Comparison of ENCODE assay signal across 7 mouse cellular contexts in genomic region chr7:112644701-112645100, GRCm38 (mm10). TPM values are rescaled to one million over a fixed set of nuclear protein-coding genes. Genes with fewer than 3 reads are reported as not detected.
A peak's percentile ranks its signal among the peaks of the same experiment; 100 is the strongest.
DNase-seq lines count a peak whose midpoint lies in the region; ATAC-seq and TF ChIP-seq lines count a peak whose summit lies in the region.

No protein-coding gene starts in this region.

- H3K36me3 ChIP-seq in stomach, postnatal 0 days (ENCODE audit: control insufficient read depth, insufficient read depth, low read length), result no peaks in the 10 kb centered on the region

- no peak overlapping the region for H3K27ac ChIP-seq in layer of hippocampus, adult 2 months
- H3K27ac ChIP-seq in stomach, postnatal 0 days (replicated peaks), result no peak overlapping the region

- no peak overlapping the region for H3K4me3 ChIP-seq in layer of hippocampus, adult 2 months
- no peak overlapping the region for H3K4me3 ChIP-seq in stomach, postnatal 0 days (ENCODE audit: low read depth, low read length)

- H3K4me1 ChIP-seq in stomach, postnatal 0 days (replicated peaks; ENCODE audit: control insufficient read depth, insufficient read depth), result no peaks in the 10 kb centered on the region

- no peak for ATAC-seq in stomach, postnatal 0 days (ENCODE audit: low FRiP score, low TSS enrichment)

- DNase-seq in layer of hippocampus, adult 2 months (ENCODE audit: low spot score in 2 of 2), result no peak
- no peak for DNase-seq in layer of hippocampus, adult 9-11 months
- peak; percentile 53 for DNase-seq in adipocyte (ENCODE audit: low spot score)
- peak; percentile 73 for DNase-seq in gonadal fat pad, adult 2 months (ENCODE audit: low read depth)
- DNase-seq in stomach, postnatal 0 days (ENCODE audit: low spot score), result no peak
- no peak for DNase-seq in spleen, postnatal 14 days (ENCODE audit: low spot score in 2 of 2)
- DNase-seq in layer of hippocampus, adult 8-10 months (ENCODE audit: low spot score in 2 of 2), result no peak

- no peak for TF ChIP-seq EP300 in stomach, postnatal 0 days (optimal IDR thresholded peaks at IDR 0.05)

- 68% methylated on average over 6 of the region's 6 CpGs for WGBS in stomach, postnatal 0 days

- no peaks in the 10 kb centered on the region for H3K27me3 ChIP-seq in stomach, postnatal 0 days (ENCODE audit: control insufficient read depth, insufficient read depth, low read length)

- H3K9ac ChIP-seq in stomach, postnatal 0 days (ENCODE audit: low read length), result no peak overlapping the region

- TF ChIP-seq CTCF in layer of hippocampus, adult 2 months (conservative IDR thresholded peaks at IDR 0.05), result peak; percentile 53
- TF ChIP-seq CTCF in stomach, postnatal 0 days (IDR thresholded peaks at IDR 0.05; ENCODE audit: low read depth), result peak; percentile 54

- no peak overlapping the region for H3K4me2 ChIP-seq in stomach, postnatal 0 days (replicated peaks; ENCODE audit: low read depth)

- no peaks in the 10 kb centered on the region for H3K9me3 ChIP-seq in stomach, postnatal 0 days (ENCODE audit: control insufficient read depth, low read length)

RNA-seq across cellular contexts. Expression of gene Tead1, which starts 34.4 kb away (rescaled TPM):
- 10 to 100 TPM; 23.9 to 29.0 TPM for total RNA-seq in layer of hippocampus, adult 2 months (2021)
- 13.9 and 14.3 TPM in 2 replicates for polyA plus RNA-seq in gonadal fat pad, adult 2 months (2012; rRNA removed)
- 13.5 and 13.9 TPM in 2 replicates for polyA plus RNA-seq in stomach, postnatal 0 days (2015; fragmentation: Nextera tagmentation; extraction: Ambion mirVana)
- total RNA-seq in layer of hippocampus, adult 8-10 months (2022), result 10 to 100 TPM; 19.8 to 37.6 (median 27.3) TPM

Comparison
In these comparisons a context has a peak if more than half of its experiments do, and no peak if none do; other contexts are left out.
1. DNase-seq: peak in adipocyte (single experiment) and gonadal fat pad, adult 2 months (single experiment); none in layer of hippocampus, adult 2 months (0 of 2), layer of hippocampus, adult 9-11 months (single experiment), stomach, postnatal 0 days (single experiment), spleen, postnatal 14 days (0 of 2) and layer of hippocampus, adult 8-10 months (0 of 2).